24 mouse cellular contexts compared by ENCODE assay signal in the genomic region with DNA sequence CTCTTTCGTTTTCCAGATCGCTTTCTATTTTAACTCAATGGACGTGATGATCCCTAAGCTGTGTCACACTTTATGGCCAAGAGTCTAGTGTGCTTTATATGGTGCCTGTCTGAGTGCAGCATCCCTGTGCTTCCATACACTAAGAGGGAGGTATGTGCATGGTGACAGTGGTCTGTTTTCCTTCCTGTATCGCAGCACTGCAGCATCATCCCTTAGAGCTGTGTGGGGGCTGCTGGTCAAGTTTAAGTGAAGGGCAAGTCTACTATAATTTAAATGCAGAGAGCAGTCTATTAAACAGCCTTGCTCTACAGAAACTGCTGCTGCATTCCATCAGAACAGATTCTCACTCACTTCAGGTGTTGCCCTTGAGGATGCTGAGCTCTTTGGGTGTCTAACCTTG.
"Had no signal": no experiment of that assay in that cellular context is flagged by ENCODE, and none has a peak within 500 bp of the region (broad histone marks: within the 10 kb centered on the region; RNA-seq: fewer than 3 reads in every experiment).

No protein-coding gene starts in this region.

- H3K4me2 ChIP-seq: heart, embryonic 11.5 days; heart, embryonic 13.5 days; heart, embryonic 15.5 days; hindbrain, embryonic 13.5 days; hindbrain, embryonic 15.5 days; limb, embryonic 13.5 days; limb, embryonic 15.5 days; liver, embryonic 12.5 days had no signal

- H3K9ac ChIP-seq: forebrain, postnatal 0 days; heart, embryonic 13.5 days; heart, embryonic 15.5 days; hindbrain, embryonic 13.5 days; hindbrain, embryonic 15.5 days; limb, embryonic 13.5 days; limb, embryonic 15.5 days; liver, embryonic 12.5 days; liver, embryonic 14.5 days had no signal

- H3K4me3 ChIP-seq: heart, adult 2 months; heart, embryonic 13.5 days; heart, embryonic 15.5 days; hindbrain, embryonic 13.5 days; hindbrain, embryonic 15.5 days; limb, embryonic 13.5 days; limb, embryonic 15.5 days; liver, embryonic 12.5 days had no signal

- ATAC-seq: forebrain, postnatal 0 days; hindbrain, postnatal 0 days; intestine, embryonic 16.5 days; liver, embryonic 12.5 days had no signal

- DNase-seq: forebrain, postnatal 0 days; gastrocnemius, postnatal 14 days; gastrocnemius, postnatal 36 days; heart, adult 11 months; heart, adult 2 months; heart, postnatal 14 days; heart, postnatal 36 days; kidney, adult 11 months; kidney, adult 9 months; kidney, postnatal 36 days; layer of hippocampus, adult 9-11 months; layer of hippocampus, postnatal 36 days; left cerebral cortex, postnatal 4 days had no signal

- H3K36me3 ChIP-seq: heart, embryonic 13.5 days; heart, embryonic 15.5 days; hindbrain, embryonic 13.5 days; hindbrain, embryonic 15.5 days; limb, embryonic 13.5 days; limb, embryonic 15.5 days; liver, embryonic 12.5 days had no signal

- H3K4me1 ChIP-seq: hindbrain, embryonic 13.5 days; hindbrain, embryonic 15.5 days; limb, embryonic 13.5 days; limb, embryonic 15.5 days; liver, embryonic 12.5 days had no signal

- H3K27me3 ChIP-seq: heart, embryonic 13.5 days; heart, embryonic 15.5 days; hindbrain, embryonic 13.5 days; hindbrain, embryonic 15.5 days; limb, embryonic 13.5 days; limb, embryonic 15.5 days; liver, embryonic 12.5 days had no signal

- H3K9me3 ChIP-seq: heart, embryonic 13.5 days; heart, embryonic 15.5 days; hindbrain, embryonic 13.5 days; limb, embryonic 13.5 days; limb, embryonic 15.5 days; liver, embryonic 12.5 days had no signal

- H3K27ac ChIP-seq: heart, adult 2 months; heart, embryonic 13.5 days; heart, embryonic 15.5 days; hindbrain, embryonic 13.5 days; hindbrain, embryonic 15.5 days; hindbrain, postnatal 0 days; limb, embryonic 13.5 days; limb, embryonic 15.5 days; liver, embryonic 12.5 days; liver, embryonic 14.5 days had no signal
